In the genomic region with DNA sequence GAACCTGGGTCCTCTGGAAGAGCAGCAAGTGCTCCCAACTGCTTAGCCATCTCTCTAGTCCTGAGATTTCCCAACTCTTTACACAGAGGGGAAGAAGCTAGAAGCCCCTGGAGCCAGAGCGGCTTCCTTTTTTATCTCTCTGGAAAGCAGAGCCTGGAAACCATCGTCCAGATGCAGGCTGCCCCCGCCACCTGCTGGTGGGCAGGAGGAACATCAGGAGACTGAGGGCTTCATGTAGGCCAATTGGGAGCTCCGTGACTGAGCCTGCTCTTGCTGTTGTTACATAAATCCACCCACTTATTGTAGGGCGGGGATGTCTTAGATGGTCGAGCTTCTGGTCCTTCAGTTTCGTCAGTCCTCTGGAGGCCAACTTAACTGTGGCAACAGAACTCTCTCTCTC, we compare ENCODE assay signal across 8 mouse cellular contexts. TPM values are rescaled to one million over a fixed set of nuclear protein-coding genes. Genes with fewer than 3 reads are reported as not detected.
DNase-seq lines count a peak whose midpoint lies in the region; ATAC-seq lines count a peak whose summit lies in the region.

No protein-coding gene starts in this region.

- ATAC-seq in hindbrain, embryonic 16.5 days: peak; percentile 76
- peak; percentile 90 for ATAC-seq in megakaryocyte, adult 5-6 weeks (ENCODE audit: poor library complexity, severe bottlenecking)

- no peak overlapping the region for H3K27ac ChIP-seq in hindbrain, embryonic 16.5 days (ENCODE audit: low read depth, low read length)

- H3K9ac ChIP-seq in hindbrain, embryonic 16.5 days (ENCODE audit: low read depth, low read length): no peak overlapping the region

- no peaks in the 10 kb centered on the region for H3K9me3 ChIP-seq in hindbrain, embryonic 16.5 days (ENCODE audit: control insufficient read depth, low read length)

- 0% methylated on average over 7 of the region's 7 CpGs for WGBS in hindbrain, embryonic 16.5 days

- no peak overlapping the region for H3K4me2 ChIP-seq in hindbrain, embryonic 16.5 days (ENCODE audit: low read length)

- peak; percentile 94 for DNase-seq in MN1 (ENCODE audit: low spot score)
- DNase-seq in cerebellum, adult 8-10 months: peak; percentile 78
- DNase-seq in frontal cortex, postnatal 10 days (ENCODE audit: low spot score in 2 of 2): peak; percentile 63 to 79
- peak; percentile 77 to 86 for DNase-seq in left cerebral cortex, adult 18-20 months (ENCODE audit: low spot score in 2 of 2)
- peak; percentile 76 to 84 for DNase-seq in right cerebral cortex, adult 2 months (ENCODE audit: low spot score in 2 of 2)
- peak; percentile 79 for DNase-seq in urinary bladder, postnatal 14 days (ENCODE audit: low spot score)

- no peaks in the 10 kb centered on the region for H3K27me3 ChIP-seq in hindbrain, embryonic 16.5 days (replicated peaks; ENCODE audit: control insufficient read depth, insufficient read depth, low read length)

- H3K4me1 ChIP-seq in hindbrain, embryonic 16.5 days (ENCODE audit: control insufficient read depth, insufficient read depth, low read depth, low read length): no peaks in the 10 kb centered on the region; the same call in 1 of the 2 replicates

- no peak overlapping the region for H3K4me3 ChIP-seq in hindbrain, embryonic 16.5 days (ENCODE audit: low read length)

- H3K36me3 ChIP-seq in hindbrain, embryonic 16.5 days (ENCODE audit: control insufficient read depth, insufficient read depth, low read length): no peaks in the 10 kb centered on the region

RNA-seq across cellular contexts. Expression of a gene that starts 10.5 kb away (rescaled TPM):
- polyA plus RNA-seq in hindbrain, embryonic 16.5 days (2015; fragmentation: Nextera tagmentation; extraction: Ambion mirVana): 357 and 362 TPM in 2 replicates
- total RNA-seq in left cerebral cortex, adult 18-20 months (2021): 1,000 to 10,000 TPM in 1 of 2 experiments, 100 to 1,000 TPM in 1; 951 to 1,006 TPM
- total RNA-seq in megakaryocyte, adult 5-6 weeks (2015): 0.09 and 0.30 TPM in 2 replicates
- 0.48 and 1.3 TPM in 2 replicates for total RNA-seq in megakaryocyte, adult 5-6 weeks (2017)

RNA-seq across cellular contexts. Expression of a gene that starts 18.3 kb away (rescaled TPM):
- polyA plus RNA-seq in hindbrain, embryonic 16.5 days (2015; fragmentation: Nextera tagmentation; extraction: Ambion mirVana): 31.7 and 37.0 TPM in 2 replicates
- 10 to 100 TPM; 29.6 to 35.3 TPM for total RNA-seq in left cerebral cortex, adult 18-20 months (2021)
- total RNA-seq in megakaryocyte, adult 5-6 weeks (2015): 18.4 and 20.9 TPM in 2 replicates
- 38.3 and 40.7 TPM in 2 replicates for total RNA-seq in megakaryocyte, adult 5-6 weeks (2017)

Comparison
In these comparisons a context has a peak if more than half of its experiments do, and no peak if none do; other contexts are left out.
1. RNA of a gene that starts 10.5 kb away (total RNA-seq): 951 to 1,006 TPM in left cerebral cortex, adult 18-20 months; 0.09 to 1.3 TPM in megakaryocyte, adult 5-6 weeks; every median in the first group is over 100 times any median in the second.
2. Peak in every context shown above with its lines, with median percentiles within 50 percentile points of each other: DNase-seq.